Mouse (Mus musculus): ENCODE data around the gene Tmcc3. TPM values are rescaled to one million over a fixed set of nuclear protein-coding genes. Genes with fewer than 3 reads are reported as not detected.

Tmcc3 gene
- total RNA-seq, 2 experiments from 2014 or later: 36.8 to 41.8 TPM

- no peak for DNase-seq
- intact Hi-C loops (cut with DNase I): loop anchor here (10.0 kb wide), 1 partner anchor 391 kb away; no protein-coding TSS in a partner anchor
Observed at GRCm38 (mm10) chr10:94605491-94605890, 293.7 kb downstream of the Tmcc3 start.

- intact Hi-C loops (cut with DNase I): loop anchor here (1.0 to 10.0 kb wide), 3 partner anchors 94 to 395 kb away; no protein-coding TSS in a partner anchor
- peak; percentile 70 to 83 for DNase-seq
Observed at GRCm38 (mm10) chr10:94609309-94609777, 297.6 kb downstream of the Tmcc3 start.

GRCm38 (mm10) chr10:94611228-94611968, 299.6 kb downstream of the Tmcc3 start:
- no peak for DNase-seq
- intact Hi-C loops (cut with DNase I): no loop called here

- intact Hi-C loops (cut with DNase I): no loop called here
- peak in 1 of 2 experiments; percentile 54 for DNase-seq
Observed at GRCm38 (mm10) chr10:94611969-94612440, 300.3 kb downstream of the Tmcc3 start.

GRCm38 (mm10) chr10:94619586-94619985, 307.8 kb downstream of the Tmcc3 start:
- intact Hi-C loops (cut with DNase I): no loop called here
- DNase-seq: no peak

GRCm38 (mm10) chr10:94620561-94620960, 308.8 kb downstream of the Tmcc3 start:
- no peak for DNase-seq
- intact Hi-C loops (cut with DNase I): loop anchor here (5.0 kb wide), 2 partner anchors 187 to 857 kb away; no protein-coding TSS in a partner anchor

GRCm38 (mm10) chr10:94621420-94622225, 309.9 kb downstream of the Tmcc3 start:
- intact Hi-C loops (cut with DNase I): loop anchor here (5.0 kb wide), 2 partner anchors 186 to 856 kb away; no protein-coding TSS in a partner anchor
- no peak for DNase-seq

GRCm38 (mm10) chr10:94622281-94622680, 310.5 kb downstream of the Tmcc3 start:
- no peak for DNase-seq
- intact Hi-C loops (cut with DNase I): loop anchor here (5.0 kb wide), 2 partner anchors 185 to 855 kb away; no protein-coding TSS in a partner anchor

- intact Hi-C loops (cut with DNase I): loop anchor here (1.0 to 5.0 kb wide), 3 partner anchors 184 to 854 kb away; no protein-coding TSS in a partner anchor
Observed at GRCm38 (mm10) chr10:94622828-94623227, 311.1 kb downstream of the Tmcc3 start.

GRCm38 (mm10) chr10:94623617-94624016, 311.9 kb downstream of the Tmcc3 start:
- intact Hi-C loops (cut with DNase I): loop anchor here (1.0 to 5.0 kb wide), 3 partner anchors 184 to 854 kb away; no protein-coding TSS in a partner anchor
- peak; percentile 87 to 94 for DNase-seq

More at GRCm38 (mm10) chr10:94622828-94623227, 311.1 kb downstream of the Tmcc3 start:
- DNase-seq: no peak

GRCm38 (mm10) chr10:94625036-94625435, 313.3 kb downstream of the Tmcc3 start:
- intact Hi-C loops (cut with DNase I): no loop called here
- DNase-seq: no peak

- DNase-seq: no peak
- intact Hi-C loops (cut with DNase I): no loop called here
Observed at GRCm38 (mm10) chr10:94625606-94626005, 313.9 kb downstream of the Tmcc3 start.

- intact Hi-C loops (cut with DNase I): no loop called here
- no peak for DNase-seq
Observed at GRCm38 (mm10) chr10:94630771-94631280, 319.1 kb downstream of the Tmcc3 start.

- intact Hi-C loops (cut with DNase I): no loop called here
Observed at GRCm38 (mm10) chr10:94631541-94632113, 319.9 kb downstream of the Tmcc3 start.

GRCm38 (mm10) chr10:94632245-94632644, 320.5 kb downstream of the Tmcc3 start:
- intact Hi-C loops (cut with DNase I): no loop called here
- DNase-seq: no peak

More at GRCm38 (mm10) chr10:94631541-94632113, 319.9 kb downstream of the Tmcc3 start:
- DNase-seq: no peak

- intact Hi-C loops (cut with DNase I): no loop called here
- no peak for DNase-seq
Observed at GRCm38 (mm10) chr10:94638599-94638998, 326.9 kb downstream of the Tmcc3 start.

- DNase-seq: no peak
- intact Hi-C loops (cut with DNase I): no loop called here
Observed at GRCm38 (mm10) chr10:94639281-94639680, 327.5 kb downstream of the Tmcc3 start.

- no peak for DNase-seq
- intact Hi-C loops (cut with DNase I): no loop called here
Observed at GRCm38 (mm10) chr10:94640067-94640466, 328.3 kb downstream of the Tmcc3 start.

All from heart, postnatal 14 days (tissue).